Mouse (Mus musculus) forelimb bud, embryonic 11.5 days (tissue): Measurements from ENCODE around the gene Pitpnc1.

ENCODE experiments used
- DNase-seq: peaks from one replicate; pipeline ENCODE4 v3.0.0-alpha.2; 2012; ENCODE audit warnings: low read depth, low spot score

Gene Pitpnc1

DNA sequence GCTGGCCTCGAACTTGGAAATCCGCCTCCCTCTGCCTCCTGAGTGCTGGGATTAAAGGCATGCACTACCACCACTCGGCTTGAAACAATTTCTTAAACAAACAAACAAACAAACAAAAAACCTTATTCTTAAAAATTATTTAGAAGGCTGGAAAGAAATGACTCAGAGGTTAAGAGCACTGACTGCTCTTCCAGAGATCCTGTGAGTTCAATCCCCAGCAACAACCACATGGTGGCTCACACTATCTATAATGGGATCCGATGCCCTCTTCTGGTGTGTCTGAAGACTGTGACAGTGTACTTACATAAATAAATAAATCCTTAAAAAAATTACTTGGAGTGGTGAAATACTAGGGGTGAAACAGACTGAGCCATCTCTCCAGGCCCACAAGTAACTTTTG lies 309.3 kb downstream of the Pitpnc1 start:
- no peak for DNase-seq

DNA sequence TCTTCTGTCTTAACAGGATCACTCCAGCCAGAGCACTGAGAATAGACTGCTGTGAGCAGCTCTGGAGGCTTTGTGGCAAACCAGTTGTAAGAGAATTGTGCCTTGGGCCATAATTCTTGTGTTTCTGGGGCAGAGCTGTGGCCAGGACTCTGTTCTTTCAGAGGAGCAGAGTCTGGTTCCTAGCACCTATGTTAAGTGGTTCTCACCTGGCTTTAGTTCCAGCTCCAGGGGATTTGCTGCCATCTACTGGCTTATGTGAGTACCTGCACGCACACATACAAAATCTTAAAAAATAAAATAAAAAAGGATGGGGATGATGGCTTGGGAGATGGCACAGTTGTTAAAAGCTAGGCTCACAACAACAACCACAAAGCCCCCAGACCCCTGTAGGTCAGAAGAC lies 311.5 kb downstream of the Pitpnc1 start:
- DNase-seq, result peak; percentile 27
